Comparison of ENCODE assay signal across 31 mouse cellular contexts in the genomic region with DNA sequence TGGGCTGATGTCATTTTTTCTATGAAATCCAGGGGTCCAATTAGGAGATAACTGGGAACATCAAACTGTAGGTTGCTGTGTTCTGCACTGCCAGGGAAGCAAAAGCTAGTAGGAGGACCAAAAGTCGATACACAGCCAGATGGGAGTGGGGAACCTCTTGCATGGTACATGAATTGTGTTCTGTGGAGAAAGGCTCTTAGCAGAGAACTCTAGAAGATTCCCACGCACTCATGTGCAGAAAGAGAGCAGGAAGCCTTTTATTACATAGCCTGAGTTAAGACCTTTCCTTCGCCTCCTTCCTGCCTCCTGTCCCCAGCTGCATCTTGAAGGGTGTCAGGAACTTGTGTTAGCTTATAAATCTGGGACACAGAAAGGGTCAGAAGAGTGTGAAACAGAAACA. TPM values are rescaled to one million over a fixed set of nuclear protein-coding genes. Genes with fewer than 3 reads are reported as not detected.
DNase-seq lines count a peak whose midpoint lies in the region; ATAC-seq and TF ChIP-seq lines count a peak whose summit lies in the region.
"Had no signal": no experiment of that assay in that cellular context is flagged by ENCODE, and none has a peak within 500 bp of the region (broad histone marks: within the 10 kb centered on the region; RNA-seq: fewer than 3 reads in every experiment).

No protein-coding gene starts in this region.

- DNase-seq in frontal cortex, postnatal 10 days (ENCODE audit: low spot score in 2 of 2) = no peak
- peak; percentile 90 for DNase-seq in kidney, postnatal 0 days (ENCODE audit: low spot score)
- DNase-seq in kidney, postnatal 25 days = no peak
- DNase-seq in layer of hippocampus, adult 9-11 months = peak; percentile 73
- no peak for DNase-seq in layer of hippocampus, postnatal 10 days (ENCODE audit: low spot score in 2 of 2)
- peak; percentile 28 to 32 for DNase-seq in right cerebral cortex, adult 2 months (ENCODE audit: low spot score in 2 of 2)
- no peak for DNase-seq in right cerebral cortex, adult 18-20 months
- DNase-seq: adrenal gland, adult 2 months; adrenal gland, postnatal 36 days; cerebellum, adult 2 months; cerebellum, postnatal 14 days; gastrocnemius, postnatal 25 days; heart, adult 11 months; heart, postnatal 36 days; kidney, postnatal 36 days; retina, postnatal 1 day had no signal

- no peaks in the 10 kb centered on the region for H3K36me3 ChIP-seq in kidney, postnatal 0 days (ENCODE audit: insufficient read depth, low read length)
- H3K36me3 ChIP-seq: intestine, embryonic 15.5 days; midbrain, embryonic 10.5 days; midbrain, embryonic 15.5 days; neural tube, embryonic 15.5 days had no signal

- no peaks in the 10 kb centered on the region for H3K9me3 ChIP-seq in kidney, postnatal 0 days (replicated peaks; ENCODE audit: low read length)
- H3K9me3 ChIP-seq: heart, embryonic 10.5 days; heart, embryonic 15.5 days; hindbrain, embryonic 12.5 days; intestine, embryonic 15.5 days; limb, embryonic 13.5 days; lung, embryonic 15.5 days; midbrain, embryonic 10.5 days; midbrain, embryonic 15.5 days; neural tube, embryonic 15.5 days had no signal

- TF ChIP-seq CTCF in kidney, postnatal 0 days (IDR thresholded peaks at IDR 0.05; ENCODE audit: low read depth) = no peak

- ATAC-seq in frontal cortex, adult (ENCODE audit: low TSS enrichment) = peak; percentile 64
- ATAC-seq in kidney, postnatal 0 days (replicated peaks; ENCODE audit: low FRiP score, low read depth) = no peak
- ATAC-seq: activated CD4-positive, CD25-positive, alpha-beta regulatory T cell, adult 4 months; forebrain, embryonic 16.5 days; hindbrain, postnatal 0 days; intestine, embryonic 15.5 days; midbrain, embryonic 15.5 days had no signal

- peaks cover 6% of the 10 kb centered on the region; the same call in 1 of the 2 replicates for H3K4me1 ChIP-seq in kidney, postnatal 0 days (replicated peaks; ENCODE audit: insufficient read depth, low read length)
- H3K4me1 ChIP-seq: hindbrain, embryonic 12.5 days; intestine, embryonic 15.5 days; limb, embryonic 13.5 days; midbrain, embryonic 10.5 days; midbrain, embryonic 15.5 days; neural tube, embryonic 15.5 days had no signal

- H3K27me3 ChIP-seq in kidney, postnatal 0 days (ENCODE audit: insufficient read depth, low read length) = no peaks in the 10 kb centered on the region
- H3K27me3 ChIP-seq: heart, embryonic 15.5 days; hindbrain, embryonic 12.5 days; intestine, embryonic 15.5 days; limb, embryonic 13.5 days; lung, embryonic 15.5 days; midbrain, embryonic 15.5 days; neural tube, embryonic 15.5 days had no signal

- 36% methylated on average over 3 of the region's 3 CpGs for WGBS in kidney, postnatal 0 days

- H3K9ac ChIP-seq in kidney, postnatal 0 days (ENCODE audit: low read depth, low read length) = no peak overlapping the region
- H3K9ac ChIP-seq: heart, embryonic 15.5 days; hindbrain, embryonic 12.5 days; intestine, embryonic 15.5 days; limb, embryonic 13.5 days; lung, embryonic 15.5 days; midbrain, embryonic 15.5 days; neural tube, embryonic 15.5 days had no signal

- peak overlapping the region; percentile 31; the same call in 1 of the 2 replicates for H3K27ac ChIP-seq in kidney, postnatal 0 days
- H3K27ac ChIP-seq: heart, embryonic 10.5 days; heart, embryonic 15.5 days; hindbrain, embryonic 12.5 days; hindbrain, postnatal 0 days; intestine, embryonic 15.5 days; limb, embryonic 13.5 days; lung, embryonic 15.5 days; midbrain, embryonic 10.5 days; midbrain, embryonic 15.5 days; neural tube, embryonic 15.5 days had no signal

- no peak overlapping the region for H3K4me3 ChIP-seq in kidney, postnatal 0 days (replicated peaks; ENCODE audit: low read depth, low read length)
- H3K4me3 ChIP-seq: erythroblast, embryonic 14.5 days; heart, embryonic 10.5 days; heart, embryonic 15.5 days; hindbrain, embryonic 12.5 days; intestine, embryonic 15.5 days; limb, embryonic 13.5 days; lung, embryonic 15.5 days; midbrain, embryonic 10.5 days; midbrain, embryonic 15.5 days; neural tube, embryonic 15.5 days had no signal

- no peak overlapping the region for H3K4me2 ChIP-seq in kidney, postnatal 0 days (ENCODE audit: low read length)
- H3K4me2 ChIP-seq: heart, embryonic 15.5 days; hindbrain, embryonic 12.5 days; intestine, embryonic 15.5 days; limb, embryonic 13.5 days; liver, embryonic 11.5 days; lung, embryonic 15.5 days; midbrain, embryonic 15.5 days; neural tube, embryonic 15.5 days had no signal

RNA-seq across cellular contexts. Expression of a gene that starts 53.7 kb away (rescaled TPM):
- polyA plus RNA-seq in kidney, postnatal 0 days (2015; fragmentation: Nextera tagmentation; extraction: Ambion mirVana) = 5.7 and 7.2 TPM in 2 replicates
- total RNA-seq in layer of hippocampus, postnatal 10 days (2021) = 10 to 100 TPM; 12.7 to 13.4 TPM

Comparison
In these comparisons a context has a peak if more than half of its experiments do, and no peak if none do; other contexts are left out.
1. DNase-seq: peak in kidney, postnatal 0 days (single experiment), layer of hippocampus, adult 9-11 months (single experiment) and right cerebral cortex, adult 2 months (2 of 2); none in frontal cortex, postnatal 10 days (0 of 2), kidney, postnatal 25 days (0 of 2), layer of hippocampus, postnatal 10 days (0 of 2) and right cerebral cortex, adult 18-20 months (single experiment).